Mouse (Mus musculus): ENCODE measurements at regions not wholly inside any gene's neighbourhood (a gene's known extent, or its start where the extent isn't known, plus 50 kb on each side); places are given as distances from the start of the nearest gene placed in this dataset.

DNA sequence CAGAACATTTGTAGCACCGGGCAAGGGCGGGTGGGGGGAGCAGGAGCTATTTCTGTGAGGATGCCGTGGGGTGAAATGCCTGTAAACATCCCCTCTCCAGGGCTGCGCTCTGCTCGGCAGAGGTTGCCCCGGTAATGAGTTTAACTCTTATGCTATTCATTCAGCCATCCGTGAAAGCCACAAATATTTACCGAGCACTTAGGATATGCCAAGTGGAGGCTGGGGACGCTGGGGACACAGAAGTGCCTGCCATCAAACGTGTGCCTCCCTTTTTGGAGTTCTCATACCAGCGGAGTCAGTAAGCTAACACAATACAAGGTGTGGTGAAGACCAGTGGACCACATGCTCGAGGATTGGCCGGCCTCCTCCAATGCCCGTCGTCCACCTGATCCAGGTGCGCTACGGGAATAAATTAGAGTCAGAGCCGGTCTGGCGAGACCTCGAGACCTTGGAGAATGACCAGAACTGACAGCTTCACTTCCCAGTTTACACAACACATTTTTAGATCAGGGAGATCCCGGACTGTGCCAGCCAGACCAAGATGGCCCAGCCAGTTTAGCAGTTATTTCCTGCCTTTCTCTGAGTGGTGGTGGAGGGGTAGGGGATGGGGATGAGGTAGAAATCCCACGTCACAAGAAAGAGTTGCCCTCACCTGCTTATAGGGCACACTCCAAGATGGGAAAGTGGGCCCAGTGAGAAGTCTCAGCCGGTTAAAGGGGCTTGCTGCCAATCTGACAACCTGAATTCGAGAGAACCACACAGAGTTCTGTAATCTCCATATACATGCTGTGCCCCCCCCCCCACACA is 134.4 kb downstream of the 2410131K14Rik start:
- DNase-seq (ENCODE audit: low spot score in 2 of 2): no peak

DNA sequence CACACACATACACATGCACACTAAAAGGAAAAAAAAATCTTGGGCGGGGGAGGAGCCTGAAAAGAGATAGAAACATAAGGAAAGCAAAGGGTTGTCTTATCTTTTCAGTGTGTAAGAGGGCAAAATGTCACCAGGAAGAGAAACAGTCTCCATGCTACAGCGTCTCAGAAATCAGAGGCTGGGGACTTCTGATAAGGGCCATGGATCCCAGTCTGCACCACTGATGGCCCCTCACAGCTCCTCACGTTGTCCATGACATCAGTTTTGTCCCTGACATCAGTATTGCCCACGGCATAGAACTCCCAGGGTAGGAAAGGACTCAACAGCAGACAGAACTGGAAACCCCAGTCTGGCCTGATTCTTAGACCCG is 135.0 kb downstream of the 2410131K14Rik start:
- no peak for DNase-seq (ENCODE audit: low spot score in 2 of 2)

DNA sequence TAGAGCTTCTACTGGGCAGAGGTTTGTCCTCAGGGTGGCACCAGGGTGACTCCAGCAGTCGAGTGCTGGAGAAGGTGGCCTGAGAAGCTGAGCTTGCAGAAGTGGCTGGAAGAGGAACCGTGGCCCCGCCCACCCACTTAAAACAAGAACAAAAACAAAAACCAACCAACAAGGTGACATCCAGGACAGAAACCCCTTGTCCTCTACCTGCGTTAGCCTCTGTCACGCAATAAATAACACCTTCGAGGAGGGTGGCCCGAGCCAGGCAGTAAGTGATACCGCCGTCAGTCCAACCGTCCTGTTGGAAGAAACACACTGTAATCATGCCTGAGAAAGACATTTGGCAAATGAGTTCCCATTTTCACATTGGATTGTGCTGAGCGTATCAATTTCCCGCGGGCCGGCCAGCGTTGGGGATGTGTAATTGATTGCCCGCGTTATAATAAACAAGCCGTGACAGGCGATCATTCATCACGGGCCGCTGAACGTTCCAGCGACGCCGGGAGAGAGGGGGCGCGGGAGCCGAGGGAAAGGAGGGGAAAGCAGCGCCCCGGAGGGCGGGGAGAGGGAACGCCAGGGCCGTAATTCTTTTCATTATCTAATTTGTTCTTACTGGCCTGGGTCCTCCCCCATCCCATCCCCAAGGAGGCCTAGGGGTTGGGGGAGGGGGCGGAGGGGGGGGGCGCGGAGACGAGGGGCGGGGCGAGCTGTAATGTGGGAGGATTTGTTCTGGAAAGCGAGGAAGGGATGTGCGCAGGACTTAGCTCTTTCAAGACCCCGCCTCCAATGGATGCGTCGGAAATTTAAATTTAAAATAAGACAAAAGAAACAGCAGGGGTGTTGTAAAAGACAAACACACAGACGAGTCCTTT is 135.6 kb downstream of the 2410131K14Rik start:
- peak; percentile 57 to 59 for DNase-seq (ENCODE audit: low spot score in 2 of 2)

DNA sequence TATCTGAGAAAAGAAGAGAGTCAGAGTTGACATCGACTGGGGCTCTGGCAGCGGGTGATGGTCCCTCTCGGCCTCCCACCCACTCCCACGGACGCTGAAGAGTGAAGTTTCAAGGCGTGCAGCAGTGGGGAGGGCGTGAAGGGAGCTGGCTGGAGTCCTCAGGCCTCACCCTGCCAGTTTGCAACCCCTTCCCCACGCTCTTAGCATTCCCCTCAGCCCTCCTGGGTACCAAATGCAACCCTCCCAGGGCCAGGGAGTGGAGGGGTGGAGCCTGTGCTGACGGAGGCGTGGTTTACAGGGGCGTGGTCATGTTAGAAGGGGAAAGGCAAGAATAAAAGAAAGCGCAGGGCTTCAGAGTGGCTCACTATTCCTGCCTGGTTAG is 136.3 kb downstream of the 2410131K14Rik start:
- DNase-seq (ENCODE audit: low spot score in 2 of 2): peak; percentile 73 to 76

DNA sequence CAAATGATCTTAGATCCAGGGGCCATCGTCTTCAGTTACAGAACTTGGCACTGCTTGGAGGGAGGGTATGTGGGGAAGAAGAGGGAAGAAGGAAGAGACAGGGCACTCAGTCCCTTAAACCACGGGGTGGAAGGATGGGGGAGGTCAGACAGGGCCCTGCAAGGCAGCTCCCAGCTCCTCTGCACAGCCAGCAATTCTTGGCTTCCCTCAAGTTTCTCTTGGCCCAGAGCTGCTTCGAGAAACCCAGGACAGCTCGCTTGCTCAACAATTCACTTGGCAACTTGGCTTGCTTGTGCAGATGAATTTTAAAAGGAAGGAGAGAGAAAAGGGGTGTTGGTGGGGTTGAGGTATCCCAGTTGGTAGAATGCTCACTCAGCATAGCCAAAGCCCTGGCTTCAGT is 141.1 kb downstream of the 2410131K14Rik start:
- peak in 1 of 2 experiments; percentile 39 for DNase-seq (ENCODE audit: low spot score in 2 of 2)

DNA sequence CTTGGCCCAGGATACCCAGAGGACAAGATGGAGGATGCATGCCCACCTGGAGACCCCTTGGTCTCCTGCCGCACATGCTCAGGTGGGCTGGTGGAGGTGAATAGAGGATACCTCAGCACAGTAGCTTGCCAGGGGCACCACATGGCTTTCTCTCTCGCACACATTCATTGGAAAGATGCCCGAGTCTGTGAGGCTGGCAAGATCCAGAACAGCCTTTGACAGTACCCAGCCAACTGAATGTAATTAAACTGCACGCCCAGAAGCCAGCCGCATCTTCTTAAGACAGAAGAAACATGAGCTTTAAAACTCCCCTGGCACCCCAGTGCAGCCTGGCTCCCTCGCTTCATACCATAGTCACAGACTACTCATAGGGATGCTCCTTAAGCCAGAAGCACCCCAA is 143.4 kb downstream of the 2410131K14Rik start:
- DNase-seq (ENCODE audit: low spot score in 2 of 2): peak in 1 of 2 experiments; percentile 41

DNA sequence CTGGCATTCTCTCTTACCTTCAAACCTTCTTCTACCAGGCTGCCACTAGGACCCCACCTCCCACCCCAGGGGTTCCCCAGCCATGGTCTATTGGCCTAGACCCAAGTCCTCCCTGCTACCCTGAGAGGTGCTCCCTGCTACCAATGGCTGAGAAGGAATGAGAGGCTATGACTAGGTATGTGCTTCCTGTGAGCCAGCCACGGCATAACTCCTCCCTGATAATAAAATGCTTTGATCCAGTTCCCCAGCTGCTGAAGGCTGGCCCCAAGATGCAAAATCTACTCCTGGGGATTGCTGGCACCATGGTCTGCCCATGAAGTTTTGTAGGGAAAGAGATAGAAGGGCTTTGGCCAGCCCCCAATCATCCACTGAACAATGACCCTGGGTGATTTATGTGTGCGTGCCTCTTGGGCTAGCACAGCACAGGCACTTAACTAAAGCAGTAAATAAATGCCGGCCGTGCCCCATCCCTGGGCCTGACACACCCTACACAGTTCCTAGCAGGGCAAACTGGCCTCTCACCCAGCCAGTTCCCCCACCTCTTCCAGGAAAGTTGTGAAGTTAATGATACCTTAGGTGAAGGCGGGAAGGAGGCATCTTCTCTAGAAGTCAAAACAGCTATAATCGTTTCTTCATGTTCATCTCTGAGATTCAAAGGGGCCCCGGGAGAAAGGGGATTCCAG is 145.8 kb downstream of the 2410131K14Rik start:
- DNase-seq (ENCODE audit: low spot score in 2 of 2): no peak

DNA sequence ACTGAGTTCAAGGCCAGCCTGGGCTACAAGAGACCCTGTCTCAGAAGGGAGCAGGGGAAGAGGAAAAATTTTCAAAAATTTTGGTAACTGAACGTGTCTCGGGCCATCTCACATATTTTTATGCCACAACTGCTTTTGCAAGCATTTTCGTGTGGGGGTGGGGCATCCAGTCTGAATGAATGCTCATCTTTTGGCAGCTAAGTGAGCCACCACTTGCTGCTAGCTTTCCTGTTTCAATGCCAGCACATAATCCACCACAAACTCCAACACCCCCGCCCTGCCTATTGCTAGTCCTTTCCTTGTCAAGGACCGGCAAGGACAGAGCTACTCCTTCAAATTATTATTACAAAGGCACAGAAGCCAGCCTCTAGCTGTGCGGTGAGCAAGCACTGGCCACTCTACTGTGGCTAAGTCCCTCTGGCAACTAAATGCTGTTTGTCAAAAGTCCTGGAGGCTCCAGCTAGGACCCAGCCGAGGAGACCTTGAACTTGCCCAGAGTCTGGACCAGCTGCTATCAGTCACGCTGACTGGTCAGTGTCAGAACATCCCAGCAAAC is 148.0 kb downstream of the 2410131K14Rik start:
- DNase-seq (ENCODE audit: low spot score in 2 of 2): peak; percentile 38 to 47

DNA sequence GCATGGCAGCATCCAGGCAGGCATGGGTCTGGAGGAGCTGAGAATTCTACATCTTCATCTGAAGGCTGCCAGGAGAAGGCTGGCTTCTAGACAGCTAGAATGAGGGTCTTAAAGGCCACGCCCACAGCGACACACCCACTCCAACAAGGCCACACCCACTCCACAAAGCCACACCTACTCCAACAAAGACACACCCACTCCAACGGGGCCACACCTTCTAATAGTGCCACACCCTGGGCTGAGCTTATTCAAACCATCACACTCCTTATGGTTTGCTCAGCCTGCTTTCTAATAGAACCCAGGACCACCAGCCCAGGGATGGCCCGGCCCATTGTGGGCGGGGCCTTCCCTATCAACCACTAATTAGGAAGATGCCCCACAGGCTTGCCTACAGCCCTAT is 149.0 kb downstream of the 2410131K14Rik start:
- no peak for DNase-seq (ENCODE audit: low spot score in 2 of 2)

DNA sequence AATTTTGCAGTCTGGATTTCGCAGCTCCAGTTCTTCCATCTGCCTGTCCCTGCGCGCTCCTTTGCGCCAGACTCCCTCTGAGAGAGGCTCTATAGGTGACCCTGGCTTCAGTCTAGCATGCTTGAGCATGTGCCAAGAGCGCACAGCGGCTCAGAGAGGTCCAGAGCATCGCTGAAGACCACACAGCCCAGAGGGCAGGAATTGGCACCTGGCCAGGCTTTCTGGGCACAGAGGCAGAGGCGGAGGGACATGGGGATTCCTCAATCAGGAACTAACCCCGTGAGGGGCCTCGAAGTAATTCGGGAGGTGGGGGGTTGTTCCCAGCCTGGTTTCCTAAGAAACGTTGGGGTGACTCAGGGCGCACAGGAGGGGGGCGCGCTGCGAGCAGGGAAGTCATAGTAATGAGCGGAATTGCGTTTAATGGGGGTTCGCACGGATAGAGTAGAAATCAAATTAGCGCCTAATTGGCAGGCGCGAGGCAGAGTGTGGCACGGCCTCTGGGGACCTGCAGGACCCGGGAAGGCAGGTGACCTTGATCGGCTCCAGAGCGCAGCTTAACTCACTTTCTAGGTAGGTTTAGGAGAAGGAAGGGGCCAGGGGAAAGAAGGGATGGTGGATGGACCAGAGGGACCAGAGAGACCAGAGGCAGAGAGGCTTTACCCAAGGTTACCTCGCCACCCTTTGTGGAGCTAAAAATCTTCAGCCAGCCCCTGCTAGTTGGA is 151.1 kb downstream of the 2410131K14Rik start:
- DNase-seq (ENCODE audit: low spot score in 2 of 2): peak; percentile 61 to 64

DNA sequence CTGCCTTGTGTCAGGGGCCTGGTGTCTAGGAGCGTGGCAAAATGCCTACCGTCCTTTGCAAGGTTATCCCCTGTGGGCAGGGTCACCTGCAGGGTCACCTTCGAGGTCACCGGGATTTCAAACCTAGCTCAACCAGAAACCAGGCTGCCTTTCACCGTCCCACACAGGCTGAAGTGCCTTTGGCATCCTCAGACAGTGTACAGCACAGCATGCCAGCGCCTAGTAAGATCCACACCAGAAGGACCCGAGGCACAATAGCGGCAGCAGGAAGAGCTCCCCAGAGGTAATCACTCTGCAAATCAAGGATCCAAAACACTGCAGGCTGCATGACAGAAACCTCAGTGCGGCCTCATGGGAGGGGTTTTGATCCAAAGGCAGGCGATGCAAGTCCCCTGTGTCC is 155.9 kb downstream of the 2410131K14Rik start:
- DNase-seq (ENCODE audit: low spot score in 2 of 2): no peak

DNA sequence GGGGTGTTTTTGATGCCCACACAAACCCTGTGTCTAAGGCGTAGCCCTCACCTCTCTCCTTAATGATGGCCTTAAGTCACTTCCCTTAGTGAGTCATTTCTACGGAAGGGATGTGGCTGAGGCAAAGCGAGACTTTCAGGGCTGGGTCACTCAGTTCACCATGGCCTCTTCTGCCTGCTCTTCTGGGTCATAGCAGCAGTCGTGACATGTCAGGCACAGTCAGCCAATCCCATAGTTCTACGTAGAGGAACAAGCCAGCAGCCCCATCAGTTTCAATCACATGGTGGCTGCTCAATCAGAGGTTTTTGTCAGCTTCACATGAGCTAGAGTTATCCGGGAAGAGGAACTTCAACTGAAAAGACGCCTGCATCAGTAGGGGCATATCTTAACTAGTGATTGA is 156.1 kb upstream of the Med13l start:
- DNase-seq (ENCODE audit: low spot score in 2 of 2): no peak

DNA sequence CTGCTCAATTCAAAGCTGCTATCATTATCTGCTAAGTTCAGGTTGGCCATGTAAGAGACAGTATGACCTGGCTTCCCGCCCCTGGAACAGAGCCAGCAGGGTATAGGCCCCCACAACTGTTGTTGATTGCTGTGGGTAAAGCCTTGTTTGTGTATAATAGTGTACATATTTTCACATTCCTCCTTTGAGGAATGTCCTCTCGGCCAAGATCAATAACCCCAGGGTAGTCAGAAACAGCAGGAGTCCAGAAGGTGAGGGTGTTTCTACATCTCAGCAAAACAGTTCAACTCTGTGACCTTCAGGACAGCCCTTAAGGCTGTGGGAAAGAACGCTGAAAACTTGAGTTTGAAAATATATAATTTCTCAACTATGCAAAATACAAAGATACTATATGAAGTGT is 155.1 kb upstream of the Med13l start:
- no peak for DNase-seq (ENCODE audit: low spot score in 2 of 2)

DNA sequence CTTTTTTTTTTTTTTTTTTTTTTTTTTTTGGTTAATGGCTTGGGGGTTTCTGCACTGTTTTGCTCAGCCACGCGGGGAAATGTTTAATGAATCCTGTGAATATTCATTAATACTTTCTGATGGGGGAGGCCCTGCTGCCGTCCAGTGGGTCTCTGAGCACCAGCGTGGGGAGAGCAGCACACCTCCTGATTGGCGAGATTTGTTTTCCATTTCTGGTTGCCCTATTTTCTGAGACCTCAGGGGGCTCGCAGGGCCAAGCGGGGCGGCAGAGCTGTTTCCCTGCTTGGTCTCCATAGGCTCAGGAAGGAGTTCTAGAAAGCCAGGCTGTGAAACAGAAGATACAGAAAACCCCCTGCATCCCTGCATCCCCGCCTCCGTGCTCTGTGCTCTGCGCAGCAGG is 153.0 kb upstream of the Med13l start:
- DNase-seq (ENCODE audit: low spot score in 2 of 2): no peak

DNA sequence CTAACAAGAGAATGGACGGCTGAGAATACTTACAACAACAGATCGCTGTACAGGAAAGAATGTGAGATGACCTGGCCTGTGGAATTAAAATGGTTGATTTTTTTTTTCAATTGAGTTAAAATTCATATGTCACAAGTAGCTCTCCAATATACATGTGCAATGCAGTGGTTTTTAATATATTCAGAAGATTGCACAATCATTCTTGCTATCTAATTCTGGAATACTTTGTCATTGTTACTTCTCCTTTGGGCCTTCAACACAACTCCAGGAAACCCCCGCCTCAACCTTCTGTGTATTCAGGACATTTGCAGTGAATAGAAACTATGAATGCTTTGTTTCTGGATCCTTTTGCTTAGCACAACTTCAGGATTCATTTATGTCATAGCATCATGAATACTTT is 152.5 kb upstream of the Med13l start:
- no peak for DNase-seq (ENCODE audit: low spot score in 2 of 2)

DNA sequence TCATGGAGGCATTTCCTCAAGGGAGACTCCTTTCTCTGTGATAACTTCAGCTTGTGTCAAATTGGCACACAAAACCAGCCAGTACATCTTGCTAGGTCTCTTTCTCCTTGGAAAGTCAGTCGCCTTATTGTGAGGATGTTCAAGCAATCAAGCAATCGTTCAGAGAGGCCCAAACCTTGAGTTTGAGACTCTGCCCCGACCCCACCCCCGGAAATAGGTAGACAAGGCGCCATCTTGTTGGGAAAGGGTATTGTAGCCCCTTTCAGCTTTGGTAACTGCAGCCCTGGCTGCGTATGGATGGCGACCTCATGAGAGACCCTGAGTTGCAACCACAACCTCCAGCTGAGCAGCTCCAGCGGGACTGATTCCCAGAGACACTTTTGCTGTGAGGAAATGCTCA is 151.7 kb upstream of the Med13l start:
- DNase-seq (ENCODE audit: low spot score in 2 of 2): no peak

DNA sequence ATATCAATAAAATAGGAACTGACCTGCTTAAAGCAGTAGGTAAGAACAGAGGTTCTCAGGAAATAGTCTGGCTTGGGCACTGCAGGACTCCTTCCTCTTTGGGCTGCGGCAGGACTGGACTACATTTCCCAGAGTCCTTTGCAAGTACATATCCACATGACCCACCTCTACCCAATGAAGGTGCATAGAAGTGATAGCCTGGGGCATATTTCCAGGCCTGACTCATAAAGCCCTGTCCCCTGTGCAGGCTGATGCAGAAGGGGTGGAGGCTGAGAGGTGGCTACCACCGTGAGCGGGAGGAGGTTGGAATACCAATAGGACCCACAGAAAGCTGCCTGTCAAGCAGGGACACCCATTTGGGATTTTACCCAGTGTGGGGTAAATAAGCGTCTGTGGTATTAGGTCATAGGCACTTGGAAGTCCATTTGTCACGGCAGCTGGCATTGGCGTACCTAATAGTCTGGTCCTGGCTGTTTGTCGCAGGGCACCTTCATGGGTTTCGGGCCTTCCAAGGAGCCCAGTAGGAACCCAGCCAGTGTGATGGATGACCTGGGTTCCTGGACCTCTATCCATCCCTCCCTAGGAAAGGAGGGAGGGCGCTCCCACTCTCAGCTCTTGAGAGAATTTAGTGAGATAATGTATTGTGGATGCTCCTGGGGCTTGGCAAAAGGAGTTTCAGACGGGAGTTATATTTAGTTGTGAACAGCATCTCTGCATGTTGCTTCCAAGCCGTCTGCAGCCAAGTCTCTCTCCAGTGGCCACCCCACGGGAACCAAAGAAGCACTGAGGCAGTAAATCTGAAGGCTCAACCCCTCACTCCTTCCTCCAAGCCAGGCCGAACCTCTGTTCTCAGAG is 146.8 kb upstream of the Med13l start:
- DNase-seq (ENCODE audit: low spot score in 2 of 2): peak; percentile 51 to 67

DNA sequence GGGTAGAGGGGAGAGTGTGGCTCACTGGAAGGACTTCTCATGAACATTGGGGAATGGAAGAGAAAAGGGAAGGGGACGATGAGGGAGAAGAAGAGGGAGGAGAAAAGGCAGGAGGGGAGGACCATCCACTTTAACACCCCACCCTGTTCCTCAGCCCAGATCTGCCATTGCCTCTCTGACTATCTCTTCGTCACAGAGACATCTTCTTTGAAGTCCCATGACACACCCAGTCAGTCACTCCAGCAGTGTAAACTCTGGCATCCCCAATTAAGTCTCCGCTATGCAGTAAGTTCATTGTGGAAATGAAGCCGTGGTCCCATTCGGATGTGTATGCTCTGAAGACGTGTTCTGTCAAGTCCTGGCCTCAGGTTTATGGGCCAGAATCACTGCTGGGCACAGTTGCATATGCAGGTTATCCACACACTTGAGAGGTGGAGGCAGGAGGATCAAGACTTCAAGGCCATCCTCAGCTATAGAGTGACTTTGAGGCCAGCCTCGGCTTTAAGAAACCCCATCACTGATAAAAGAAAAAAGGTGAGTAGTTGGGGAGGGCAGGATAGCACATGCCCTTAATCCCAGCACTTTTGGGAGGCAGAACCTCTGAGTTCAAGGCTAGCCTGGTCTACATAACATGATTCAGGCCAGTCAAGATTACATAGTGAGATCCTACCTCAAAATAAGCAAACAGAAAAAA is 141.0 kb upstream of the Med13l start:
- no peak for DNase-seq (ENCODE audit: low spot score in 2 of 2)
